Mouse (Mus musculus): ENCODE results near the gene Ltbp1. TPM values are rescaled to one million over a fixed set of nuclear protein-coding genes. Genes with fewer than 3 reads are reported as not detected.

Ltbp1 gene
- polyA plus RNA-seq (2012; rRNA removed): 7.6 and 9.0 TPM in 2 replicates

- under 1% methylated on average over 27 of the region's 27 CpGs for WGBS
- DNase-seq (ENCODE audit: low read depth, low spot score): no peak
Measured at GRCm38 (mm10) chr17:75005281-75005684, at the start of gene Ltbp1. Gene Ltbp1 (plus strand): TSS chr17:75005568.

GRCm38 (mm10) chr17:74959481-74960245, 45.7 kb upstream of the Ltbp1 start:
- WGBS: 36% methylated on average over 6 of the region's 6 CpGs
- no peak for DNase-seq (ENCODE audit: low read depth, low spot score)

- DNase-seq (ENCODE audit: low read depth, low spot score): no peak
- WGBS: 95% methylated on average over 8 of the region's 8 CpGs
Measured at GRCm38 (mm10) chr17:74963222-74963621, 42.1 kb upstream of the Ltbp1 start.

- DNase-seq (ENCODE audit: low read depth, low spot score): no peak
- 89% methylated on average over 3 of the region's 3 CpGs for WGBS
Measured at GRCm38 (mm10) chr17:74963861-74964260, 41.5 kb upstream of the Ltbp1 start.

- 76% methylated on average over 7 of the region's 7 CpGs for WGBS
- no peak for DNase-seq (ENCODE audit: low read depth, low spot score)
Measured at GRCm38 (mm10) chr17:74967298-74967848, 38.0 kb upstream of the Ltbp1 start.

- WGBS: 73% methylated on average over 9 of the region's 9 CpGs
- no peak for DNase-seq (ENCODE audit: low read depth, low spot score)
Measured at GRCm38 (mm10) chr17:74968152-74968712, 37.1 kb upstream of the Ltbp1 start.

- DNase-seq (ENCODE audit: low read depth, low spot score): no peak
- WGBS: 79% methylated on average over 16 of the region's 16 CpGs
Measured at GRCm38 (mm10) chr17:74968738-74969271, 36.6 kb upstream of the Ltbp1 start.

- no peak for DNase-seq (ENCODE audit: low read depth, low spot score)
- 68% methylated on average over 6 of the region's 6 CpGs for WGBS
Measured at GRCm38 (mm10) chr17:74975192-74975591, 30.2 kb upstream of the Ltbp1 start.

- no peak for DNase-seq (ENCODE audit: low read depth, low spot score)
- 37% methylated on average over 8 of the region's 8 CpGs for WGBS
Measured at GRCm38 (mm10) chr17:74976167-74976985, 29.0 kb upstream of the Ltbp1 start.

GRCm38 (mm10) chr17:74979767-74980166, 25.6 kb upstream of the Ltbp1 start:
- no peak for DNase-seq (ENCODE audit: low read depth, low spot score)
- 78% methylated on average over 8 of the region's 8 CpGs for WGBS

- DNase-seq (ENCODE audit: low read depth, low spot score): no peak
- WGBS: 73% methylated on average over 5 of the region's 5 CpGs
Measured at GRCm38 (mm10) chr17:74981703-74982102, 23.7 kb upstream of the Ltbp1 start.

GRCm38 (mm10) chr17:74982880-74983279, 22.5 kb upstream of the Ltbp1 start:
- no peak for DNase-seq (ENCODE audit: low read depth, low spot score)
- WGBS: 63% methylated on average over 1 of the region's 1 CpGs

GRCm38 (mm10) chr17:74984071-74984470, 21.3 kb upstream of the Ltbp1 start:
- WGBS: 74% methylated on average over 1 of the region's 1 CpGs
- no peak for DNase-seq (ENCODE audit: low read depth, low spot score)

GRCm38 (mm10) chr17:74984681-74985080, 20.7 kb upstream of the Ltbp1 start:
- DNase-seq (ENCODE audit: low read depth, low spot score): no peak

- WGBS: 75% methylated on average over 1 of the region's 1 CpGs
- DNase-seq (ENCODE audit: low read depth, low spot score): no peak
Measured at GRCm38 (mm10) chr17:74987067-74987466, 18.3 kb upstream of the Ltbp1 start.

- WGBS: 90% methylated on average over 4 of the region's 4 CpGs
- DNase-seq (ENCODE audit: low read depth, low spot score): no peak
Measured at GRCm38 (mm10) chr17:74989691-74990090, 15.7 kb upstream of the Ltbp1 start.

GRCm38 (mm10) chr17:74990561-74990960, 14.8 kb upstream of the Ltbp1 start:
- WGBS: 81% methylated on average over 3 of the region's 3 CpGs
- no peak for DNase-seq (ENCODE audit: low read depth, low spot score)

- WGBS: 8% methylated on average over 26 of the region's 26 CpGs
- no peak for DNase-seq (ENCODE audit: low read depth, low spot score)
Measured at GRCm38 (mm10) chr17:74993726-74994581, 11.4 kb upstream of the Ltbp1 start.

- 15% methylated on average over 4 of the region's 4 CpGs for WGBS
- DNase-seq (ENCODE audit: low read depth, low spot score): no peak
Measured at GRCm38 (mm10) chr17:74994582-74994893, 10.8 kb upstream of the Ltbp1 start.

All from large intestine, adult 2 months (tissue).